Mouse (Mus musculus) frontal cortex, postnatal 25 days (tissue): ENCODE measurements around the gene 2310061I04Rik.

Source experiments
- DNase-seq, 2 experiments: peaks; one replicate each; pipeline ENCODE4 v3.0.0; 2022; ENCODE audit warnings: low spot score in 2 of 2

2310061I04Rik gene

DNA sequence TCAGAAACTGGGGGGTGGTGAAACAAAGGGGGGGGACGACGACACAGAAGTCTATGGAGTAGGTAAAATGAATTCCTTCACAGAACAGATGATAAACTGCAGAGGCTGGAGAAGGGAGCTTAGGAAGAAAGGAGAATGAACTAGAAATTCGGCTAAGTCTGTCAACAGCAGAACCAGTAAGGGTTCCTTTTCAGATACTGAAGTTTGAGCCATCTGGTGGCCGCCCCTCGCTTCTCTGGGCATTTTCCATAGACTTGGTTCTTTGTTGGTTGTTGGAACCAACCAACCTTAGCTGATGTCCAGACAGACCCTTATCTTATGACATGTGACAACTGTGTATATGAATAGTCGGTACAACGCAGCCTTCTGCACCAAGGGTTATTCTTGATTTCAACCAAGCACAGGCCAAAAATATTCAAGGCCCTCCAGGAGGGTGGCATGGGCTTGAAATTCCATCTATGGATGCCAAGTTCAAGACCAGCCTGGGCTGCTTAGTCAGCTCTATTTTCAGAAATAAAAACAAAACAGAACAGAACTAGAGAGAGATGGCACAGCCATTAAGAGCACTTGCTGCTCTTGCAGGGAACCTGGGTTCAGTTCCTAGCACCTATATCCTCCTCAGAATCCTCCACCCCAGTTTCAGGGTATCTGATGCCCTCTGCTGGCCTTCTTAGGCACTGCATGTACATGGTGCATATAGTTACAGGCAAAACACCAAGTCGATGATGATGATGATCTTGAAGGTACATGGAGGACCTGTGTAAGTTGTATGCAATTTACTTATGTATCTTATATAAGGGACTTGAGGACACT lies 26.1 kb downstream of the 2310061I04Rik start:
- no peak for DNase-seq

DNA sequence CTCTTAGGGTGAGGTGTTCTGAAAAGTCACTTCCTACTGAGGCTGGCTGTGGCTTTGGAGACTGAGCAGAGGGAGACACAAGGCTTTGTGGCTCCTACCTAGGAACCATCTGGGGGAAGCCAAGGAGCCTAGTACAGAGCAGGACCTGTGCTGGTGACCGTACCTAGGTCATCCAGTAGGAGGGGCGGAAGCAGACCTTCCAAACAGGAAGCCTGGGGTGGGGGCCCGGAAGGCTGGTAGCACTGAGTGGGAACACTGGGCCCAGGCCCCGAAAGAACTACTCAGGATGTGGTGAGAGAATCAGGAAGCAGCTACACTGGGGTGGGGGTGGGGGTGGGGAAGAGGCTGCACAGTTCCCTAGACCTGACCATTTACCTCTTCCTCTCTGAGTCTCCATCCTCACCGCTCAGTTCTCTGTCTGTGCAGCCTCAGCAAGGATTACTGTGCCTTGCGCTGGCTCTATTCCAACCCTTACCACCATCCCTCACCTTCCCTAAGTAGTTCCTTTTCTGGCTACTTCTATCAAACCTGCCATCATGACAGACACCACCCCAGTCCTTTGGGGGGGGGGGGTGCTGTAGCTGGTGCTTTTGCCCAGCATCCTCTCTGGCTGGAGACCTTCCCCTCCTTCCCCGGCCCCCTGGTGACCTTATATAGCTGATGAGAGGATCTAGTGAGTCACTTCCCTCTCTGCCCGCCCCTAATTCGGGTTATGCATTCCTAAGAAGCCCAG lies 26.9 kb downstream of the 2310061I04Rik start:
- no peak for DNase-seq

DNA sequence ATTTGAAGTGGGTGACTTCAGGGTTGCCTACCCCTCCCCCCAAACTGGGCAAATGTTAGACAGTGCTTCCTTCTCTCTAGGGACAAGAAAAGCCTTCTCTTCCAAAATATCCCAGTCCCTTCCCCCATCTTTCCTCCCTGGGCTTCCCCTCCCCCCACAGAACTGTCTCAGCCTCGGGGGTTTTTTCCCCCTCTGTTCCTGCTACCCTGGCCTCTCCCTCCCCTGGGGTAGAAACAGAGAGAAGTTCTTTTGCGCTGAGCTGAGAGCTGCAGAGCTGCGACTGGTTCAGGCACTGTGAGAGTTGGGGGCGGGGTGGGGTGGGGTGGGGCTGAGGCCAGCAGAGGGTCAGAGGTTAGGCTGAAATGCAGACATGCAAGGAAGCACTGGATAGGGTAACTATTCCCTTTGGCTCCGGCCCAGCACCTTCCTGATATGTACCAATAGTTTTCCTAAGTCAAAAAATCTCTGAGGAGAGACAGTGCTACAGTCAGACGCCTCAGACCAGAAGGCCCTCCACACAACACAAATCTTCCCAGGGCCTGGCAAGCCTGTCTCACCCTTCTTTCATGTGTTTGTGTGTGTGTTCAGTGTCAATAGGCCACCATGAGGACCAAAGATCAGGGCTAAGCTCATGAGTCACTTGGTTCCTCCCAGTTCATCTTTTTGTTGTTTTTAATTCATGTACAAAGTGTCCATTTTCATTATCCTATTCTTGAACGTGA lies 27.7 kb downstream of the 2310061I04Rik start:
- no peak for DNase-seq

GRCm38 (mm10) chr17:35868961-35869345 lies 28.3 kb downstream of the 2310061I04Rik start:
- DNase-seq = no peak

GRCm38 (mm10) chr17:35868165-35868820 lies 28.9 kb downstream of the 2310061I04Rik start:
- DNase-seq = no peak

DNA sequence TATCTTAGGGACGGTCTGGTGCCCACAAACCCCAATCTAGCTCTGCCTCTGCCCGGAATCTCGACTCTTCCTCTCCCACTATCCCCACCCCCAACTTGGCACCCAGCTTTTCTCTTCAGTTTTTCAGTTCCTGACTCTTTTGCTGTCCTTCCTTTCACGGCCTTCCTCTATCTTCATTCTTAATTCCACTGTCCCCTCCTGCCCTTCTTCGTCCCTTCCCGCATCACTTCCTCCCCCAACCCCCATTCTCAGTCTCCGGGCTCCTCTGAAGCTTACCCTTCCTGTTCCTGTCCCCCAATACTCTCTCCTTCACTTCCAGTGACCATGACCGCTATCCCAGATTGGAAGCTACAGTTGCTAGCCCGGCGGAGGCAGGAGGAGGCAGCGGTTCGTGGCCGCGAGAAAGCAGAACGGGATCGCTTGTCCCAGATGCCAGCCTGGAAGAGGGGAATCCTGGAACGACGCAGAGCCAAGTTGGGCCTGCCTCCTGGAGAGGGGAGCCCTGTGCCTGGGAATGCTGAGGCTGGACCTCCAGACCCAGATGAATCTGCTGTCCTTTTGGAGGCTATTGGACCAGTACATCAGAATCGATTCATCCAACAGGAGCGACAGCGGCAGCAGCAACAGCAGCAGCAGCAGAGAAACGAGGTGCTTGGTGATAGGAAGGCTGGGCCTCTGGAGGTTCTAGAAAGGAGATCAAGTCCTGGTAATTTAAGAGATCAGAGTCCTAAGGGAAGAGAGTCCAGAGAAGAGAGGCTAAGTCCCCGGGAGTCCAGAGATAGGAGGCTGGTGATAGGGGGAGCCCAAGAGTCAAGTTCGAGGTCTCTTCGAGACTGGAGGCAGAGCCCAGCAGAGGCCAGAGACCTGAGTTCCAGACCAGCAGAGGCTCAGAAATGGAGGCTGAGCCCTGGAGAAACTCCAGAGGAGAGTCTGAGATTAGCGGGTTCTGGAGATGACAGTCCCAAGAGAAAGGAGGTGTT lies 30.0 kb downstream of the 2310061I04Rik start:
- DNase-seq = no peak

DNA sequence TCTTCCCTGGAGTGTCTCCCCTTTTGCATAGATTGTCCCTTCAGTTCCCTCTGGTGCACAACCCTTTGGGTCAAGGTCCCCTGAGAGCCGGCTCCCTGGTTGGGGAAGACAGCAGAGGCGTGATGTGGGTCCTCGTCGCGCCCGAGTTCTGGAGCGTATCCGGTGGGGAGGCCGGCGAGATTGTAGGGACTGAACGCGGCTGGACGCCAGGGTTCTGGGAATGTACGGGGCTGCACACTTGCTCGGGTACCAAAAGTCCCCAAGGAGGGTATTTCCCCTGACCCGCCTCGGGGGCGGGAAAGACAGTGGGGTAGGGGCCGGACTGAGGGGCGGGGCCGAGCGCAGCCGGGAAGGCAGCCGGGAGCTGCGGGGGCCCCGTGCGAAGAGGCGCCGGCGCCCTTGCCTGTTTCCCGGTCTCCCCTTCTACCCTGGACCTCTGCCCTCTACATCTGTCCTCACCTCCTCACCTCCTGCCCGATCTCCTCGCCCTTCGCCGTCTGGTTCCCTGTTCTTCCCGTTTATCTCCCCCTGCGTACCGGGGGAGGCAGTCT lies 30.9 kb downstream of the 2310061I04Rik start:
- DNase-seq = no peak

DNA sequence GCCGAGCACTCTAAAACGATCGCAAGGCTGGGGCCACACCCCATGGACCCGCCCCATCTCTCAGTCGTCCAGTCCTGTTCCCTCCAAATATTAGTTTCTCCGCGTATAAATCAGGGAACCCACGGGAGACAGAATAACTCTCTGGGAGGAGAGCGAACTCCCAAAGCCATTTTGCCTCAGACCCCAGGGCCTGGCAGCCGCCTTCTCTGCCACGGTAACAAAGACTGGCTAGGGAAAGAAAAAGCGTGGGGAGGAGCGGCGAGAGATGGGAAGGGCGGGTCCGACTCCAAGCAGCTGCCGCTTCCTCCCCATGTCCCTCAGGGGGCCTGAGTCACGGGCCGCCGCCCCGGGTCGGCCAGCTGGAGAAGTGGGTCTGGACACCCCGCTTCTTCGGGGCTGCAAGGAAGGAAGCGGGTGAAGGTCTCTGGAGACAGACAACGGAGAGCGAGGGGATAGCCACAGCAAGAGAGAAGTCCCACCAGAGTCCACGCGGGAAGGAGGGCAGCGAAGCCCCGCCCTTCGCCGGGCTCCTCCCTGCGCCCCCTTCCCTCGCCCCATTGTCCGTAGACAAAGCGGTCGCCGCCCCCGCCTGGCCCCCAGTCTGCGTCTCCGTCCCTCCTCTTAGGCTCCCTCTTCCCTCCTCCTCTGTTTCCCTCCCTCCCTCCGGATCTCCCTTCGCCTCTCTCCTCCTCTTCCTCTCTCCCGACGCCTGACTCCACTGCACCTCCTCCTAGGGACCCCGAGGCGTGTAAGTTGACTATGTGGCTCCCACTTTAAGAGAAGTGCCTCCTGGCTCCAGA lies 31.6 kb downstream of the 2310061I04Rik start, which contains the start of gene Ppp1r18:
Gene Ppp1r18 (plus strand): TSS at position 113 of the 800 bp plus-strand sequence.
- no peak for DNase-seq

DNA sequence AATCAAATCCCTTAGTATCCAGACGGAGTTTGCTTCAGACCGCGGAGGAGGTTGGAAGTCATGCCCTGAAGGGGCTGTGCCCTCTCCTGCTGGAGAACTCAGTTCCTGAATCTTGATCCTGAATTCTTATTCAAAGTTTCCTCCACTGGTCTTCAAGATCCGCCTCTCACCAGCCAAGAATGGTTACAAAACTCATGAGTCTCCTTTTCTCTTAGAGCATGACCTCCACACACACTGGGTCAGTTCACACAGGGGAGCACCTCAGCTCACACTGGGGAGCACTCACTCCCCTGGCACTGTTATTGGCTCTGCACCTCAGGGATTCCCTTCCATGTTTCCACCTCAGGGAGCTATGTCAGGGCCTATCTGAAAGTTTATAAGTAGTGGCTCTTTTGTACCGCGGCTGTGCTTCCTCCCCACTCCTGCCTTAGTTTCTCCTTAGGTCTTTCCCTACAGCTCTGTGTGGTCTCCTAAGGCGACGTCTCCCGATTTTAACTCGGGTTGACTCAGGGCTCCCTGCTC lies 32.3 kb downstream of the 2310061I04Rik start:
- no peak for DNase-seq

DNA sequence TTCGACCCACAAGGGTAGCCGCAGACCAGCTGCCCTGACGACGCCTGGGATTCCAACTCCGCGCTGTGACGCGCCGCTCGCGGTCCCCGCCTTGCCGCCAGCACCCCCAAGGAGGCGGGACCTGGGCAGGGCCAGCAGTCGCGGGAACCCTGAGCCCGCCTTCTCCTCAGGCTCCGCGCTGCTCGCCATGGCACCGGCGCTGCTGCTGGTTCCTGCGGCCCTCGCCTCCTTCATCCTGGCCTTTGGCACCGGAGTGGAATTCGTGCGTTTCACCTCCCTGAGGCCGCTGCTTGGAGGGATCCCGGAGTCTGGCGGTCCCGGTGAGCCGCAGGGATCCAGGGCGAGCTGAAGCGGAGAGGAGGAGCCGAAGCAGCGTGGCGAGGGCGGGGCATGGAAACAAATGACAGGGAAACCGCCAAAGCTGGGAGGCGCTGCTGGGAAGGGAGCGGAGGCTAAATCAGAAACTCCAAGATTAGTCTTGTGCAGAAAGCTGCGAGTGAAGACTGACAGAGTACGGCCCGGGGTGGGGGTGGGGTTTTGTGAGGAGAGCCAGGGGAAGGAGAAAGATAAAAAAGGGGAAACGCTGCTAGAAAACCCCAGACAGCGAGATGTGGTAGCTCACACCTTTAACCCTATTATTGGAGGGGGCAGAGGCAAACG lies 35.9 kb downstream of the 2310061I04Rik start, which contains the start of gene Nrm:
Gene Nrm (plus strand): TSS at position 121 of the 660 bp plus-strand sequence.
- peak; percentile 78 for DNase-seq

DNA sequence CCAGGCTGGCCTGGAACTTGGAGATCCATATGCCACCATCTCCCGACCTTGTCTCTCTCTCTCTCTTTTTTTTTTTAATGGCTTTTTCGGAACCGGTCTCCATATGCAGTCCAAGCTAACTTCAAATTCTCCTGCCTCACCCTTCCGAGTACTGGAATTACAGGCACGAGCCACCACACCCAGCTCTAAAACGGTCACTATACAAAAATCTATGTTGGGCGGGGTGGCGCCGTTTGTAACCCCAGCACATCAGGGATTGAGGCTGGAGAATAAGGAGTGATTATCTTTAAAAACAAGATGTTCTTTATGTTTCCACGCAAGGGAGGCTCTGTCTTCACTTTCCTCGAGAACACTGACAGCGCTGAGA lies 36.4 kb downstream of the 2310061I04Rik start:
- DNase-seq = no peak

- DNase-seq = no peak
Observed at GRCm38 (mm10) chr17:35859835-35860234, 37.4 kb downstream of the 2310061I04Rik start.

DNA sequence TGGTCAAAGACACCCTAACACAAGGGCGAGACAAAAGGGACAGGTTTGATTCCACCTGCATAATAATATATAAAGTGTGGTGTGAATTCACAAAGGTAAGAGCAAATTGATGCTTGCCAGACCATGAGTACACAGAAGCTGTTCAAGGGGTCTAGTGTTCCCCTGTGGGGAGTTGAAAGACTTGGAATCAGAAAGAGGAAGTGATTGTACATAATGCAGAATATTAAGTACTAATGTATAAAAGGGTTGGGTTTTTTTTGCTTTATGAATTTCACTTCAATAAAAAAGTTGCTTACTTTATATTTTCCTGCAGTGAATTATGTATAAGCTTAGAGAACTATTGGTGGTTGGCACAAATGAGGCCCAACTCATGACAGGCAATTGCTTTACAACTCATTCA lies 37.9 kb downstream of the 2310061I04Rik start:
- DNase-seq = no peak

DNA sequence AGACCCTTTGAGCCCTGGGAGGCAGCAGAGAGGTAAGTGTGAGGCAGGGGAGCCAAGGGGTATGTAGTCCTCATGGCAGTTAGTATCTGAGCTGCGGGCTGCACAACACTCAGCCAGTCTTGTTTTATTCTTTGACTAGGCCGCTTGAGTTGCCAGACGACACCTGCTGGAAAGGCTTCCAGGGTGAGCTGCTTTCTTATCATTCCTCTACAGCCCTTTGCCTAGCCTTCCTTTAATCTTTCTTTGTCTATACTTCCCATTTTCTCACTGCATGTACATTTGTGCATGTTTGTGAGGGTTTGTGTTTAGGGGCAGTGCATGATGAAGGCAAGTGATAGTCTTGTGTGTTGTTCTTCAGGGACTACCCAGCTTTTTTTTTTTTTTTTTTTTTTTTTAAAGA lies 46.3 kb downstream of the 2310061I04Rik start:
- no peak for DNase-seq

GRCm38 (mm10) chr17:35848112-35848511 lies 49.1 kb downstream of the 2310061I04Rik start:
- no peak for DNase-seq

GRCm38 (mm10) chr17:35843514-35843913 lies 53.7 kb downstream of the 2310061I04Rik start:
- DNase-seq = no peak
